Comparison of ENCODE assay signal across 12 mouse cellular contexts in genomic region chr16:97310570-97310846, GRCm38 (mm10). TPM values are rescaled to one million over a fixed set of nuclear protein-coding genes. Genes with fewer than 3 reads are reported as not detected.
A peak's percentile ranks its signal among the peaks of the same experiment; 100 is the strongest.
DNase-seq lines count a peak whose midpoint lies in the region; ATAC-seq lines count a peak whose summit lies in the region.
"Had no signal": no experiment of that assay in that cellular context is flagged by ENCODE, and none has a peak within 500 bp of the region (broad histone marks: within the 10 kb centered on the region; RNA-seq: fewer than 3 reads in every experiment).

No protein-coding gene starts in this region.

- H3K4me3 ChIP-seq in lung, embryonic 16.5 days (ENCODE audit: low read length), result no peak overlapping the region
- no peak overlapping the region for H3K4me3 ChIP-seq in intestine, embryonic 15.5 days (replicated peaks)
- no peak overlapping the region for H3K4me3 ChIP-seq in stomach, embryonic 15.5 days (replicated peaks)
- H3K4me3 ChIP-seq: limb, embryonic 12.5 days had no signal

- H3K27me3 ChIP-seq in lung, embryonic 16.5 days (ENCODE audit: control insufficient read depth, insufficient read depth, low read depth, low read length), result no peaks in the 10 kb centered on the region
- no peaks in the 10 kb centered on the region for H3K27me3 ChIP-seq in intestine, embryonic 15.5 days (replicated peaks)
- H3K27me3 ChIP-seq in stomach, embryonic 15.5 days (replicated peaks), result no peaks in the 10 kb centered on the region
- H3K27me3 ChIP-seq: limb, embryonic 12.5 days had no signal

- no peaks in the 10 kb centered on the region for H3K36me3 ChIP-seq in lung, embryonic 16.5 days (ENCODE audit: control insufficient read depth, insufficient read depth, low read length)
- H3K36me3 ChIP-seq in intestine, embryonic 15.5 days, result no peaks in the 10 kb centered on the region
- H3K36me3 ChIP-seq in stomach, embryonic 15.5 days, result no peaks in the 10 kb centered on the region
- H3K36me3 ChIP-seq: limb, embryonic 12.5 days had no signal

- no peaks in the 10 kb centered on the region for H3K4me1 ChIP-seq in lung, embryonic 16.5 days (replicated peaks; ENCODE audit: control insufficient read depth, insufficient read depth, low read length)
- 0 out of 2 replicates have a peak, but pooled peaks cover 2% of the 10 kb centered on the region for H3K4me1 ChIP-seq in intestine, embryonic 15.5 days (replicated peaks)
- peaks cover 5% of the 10 kb centered on the region; the same call in 1 of the 2 replicates for H3K4me1 ChIP-seq in stomach, embryonic 15.5 days

- H3K27ac ChIP-seq in lung, embryonic 16.5 days (ENCODE audit: low read length), result no peak overlapping the region
- no peak overlapping the region for H3K27ac ChIP-seq in intestine, embryonic 15.5 days
- H3K27ac ChIP-seq in stomach, embryonic 15.5 days, result no peak overlapping the region
- H3K27ac ChIP-seq: limb, embryonic 12.5 days had no signal

- peak; percentile 29 for DNase-seq in adrenal gland, adult 8-10 months
- no peak for DNase-seq in adrenal gland, adult 18-20 months (ENCODE audit: low spot score in 2 of 2)
- no peak for DNase-seq in lung, postnatal 4 days
- DNase-seq in left cerebral cortex, adult 9 months (ENCODE audit: low spot score in 2 of 2), result no peak
- DNase-seq in cerebellum, postnatal 36 days, result no peak
- DNase-seq: B cell, adult 2 months; cerebellum, adult 9-10 months; gastrocnemius, postnatal 10 days had no signal

- no peak overlapping the region for H3K4me2 ChIP-seq in lung, embryonic 16.5 days (ENCODE audit: low read depth, low read length)
- no peak overlapping the region for H3K4me2 ChIP-seq in intestine, embryonic 15.5 days (replicated peaks)
- H3K4me2 ChIP-seq in stomach, embryonic 15.5 days, result no peak overlapping the region
- H3K4me2 ChIP-seq: limb, embryonic 12.5 days had no signal

- H3K9ac ChIP-seq in lung, embryonic 16.5 days (ENCODE audit: low read length), result no peak overlapping the region
- H3K9ac ChIP-seq in intestine, embryonic 15.5 days, result no peak overlapping the region
- no peak overlapping the region for H3K9ac ChIP-seq in stomach, embryonic 15.5 days
- H3K9ac ChIP-seq: limb, embryonic 12.5 days had no signal

- no peaks in the 10 kb centered on the region for H3K9me3 ChIP-seq in lung, embryonic 16.5 days (ENCODE audit: control insufficient read depth, low read length)
- H3K9me3 ChIP-seq in intestine, embryonic 15.5 days, result no peaks in the 10 kb centered on the region
- no peaks in the 10 kb centered on the region for H3K9me3 ChIP-seq in stomach, embryonic 15.5 days

- peak; percentile 56 for ATAC-seq in lung, embryonic 16.5 days (ENCODE audit: low read depth)
- peak; percentile 81 for ATAC-seq in intestine, embryonic 15.5 days
- 0 out of 2 replicates have a peak, but pooled peaks have one; percentile 50 for ATAC-seq in stomach, embryonic 15.5 days (ENCODE audit: insufficient read depth, low FRiP score, low read depth)

- WGBS in lung, embryonic 16.5 days, result 41% methylated on average over 1 of the region's 1 CpGs
- WGBS in intestine, embryonic 15.5 days, result 43% methylated on average over 1 of the region's 1 CpGs
- 45% methylated on average over 1 of the region's 1 CpGs for whole genome bisulfite sequencing in stomach, embryonic 15.5 days

RNA-seq across cellular contexts. Expression of gene Bace2, which starts 46.0 kb away (rescaled TPM):
- total RNA-seq in adrenal gland, adult 8-10 months (2022), result 10 to 100 TPM; 19.9 to 49.8 (median 23.4) TPM
- 10 to 100 TPM; 14.9 to 22.3 TPM for total RNA-seq in adrenal gland, adult 18-20 months (2021)
- 10.0 and 11.9 TPM in 2 replicates for polyA plus RNA-seq in lung, embryonic 16.5 days (2015; fragmentation: Nextera tagmentation; extraction: Ambion mirVana)
- 13.4 and 13.6 TPM in 2 replicates for polyA plus RNA-seq in intestine, embryonic 15.5 days (2015; fragmentation: Nextera tagmentation; extraction: Ambion mirVana)
- polyA plus RNA-seq in stomach, embryonic 15.5 days (2015; fragmentation: Nextera tagmentation; extraction: Ambion mirVana), result 74.5 and 81.4 TPM in 2 replicates
